Mouse (Mus musculus) thymus, postnatal 10 days (tissue): ENCODE results near the gene Ly6g6d.
A peak's percentile ranks its signal among the peaks of the same experiment; 100 is the strongest.

Experiments used
- DNase-seq, 2 experiments: peaks; one replicate each; pipeline ENCODE4 v3.0.0; 2021; ENCODE audit warnings: low spot score in 2 of 2

Gene Ly6g6d

GRCm38 (mm10) chr17:35068213-35068914 is 9.5 kb downstream of the Ly6g6d start:
- DNase-seq, result no peak

GRCm38 (mm10) chr17:35066084-35066483 is 11.8 kb downstream of the Ly6g6d start, which contains the start of gene Mpig6b:
Gene Mpig6b (minus strand): TSS chr17:35066184.
- DNase-seq, result no peak

GRCm38 (mm10) chr17:35064951-35065947 is 12.6 kb downstream of the Ly6g6d start, which contains the start of gene Ly6g6c:
Gene Ly6g6c (plus strand): TSS chr17:35065388.
- DNase-seq, result no peak

GRCm38 (mm10) chr17:35064378-35064877 is 13.4 kb downstream of the Ly6g6d start:
- no peak for DNase-seq

GRCm38 (mm10) chr17:35063466-35063865 is 14.4 kb downstream of the Ly6g6d start:
- no peak for DNase-seq

- no peak for DNase-seq
These were observed 16.6 kb downstream of the Ly6g6d start for GRCm38 (mm10) chr17:35061299-35061698.

DNA sequence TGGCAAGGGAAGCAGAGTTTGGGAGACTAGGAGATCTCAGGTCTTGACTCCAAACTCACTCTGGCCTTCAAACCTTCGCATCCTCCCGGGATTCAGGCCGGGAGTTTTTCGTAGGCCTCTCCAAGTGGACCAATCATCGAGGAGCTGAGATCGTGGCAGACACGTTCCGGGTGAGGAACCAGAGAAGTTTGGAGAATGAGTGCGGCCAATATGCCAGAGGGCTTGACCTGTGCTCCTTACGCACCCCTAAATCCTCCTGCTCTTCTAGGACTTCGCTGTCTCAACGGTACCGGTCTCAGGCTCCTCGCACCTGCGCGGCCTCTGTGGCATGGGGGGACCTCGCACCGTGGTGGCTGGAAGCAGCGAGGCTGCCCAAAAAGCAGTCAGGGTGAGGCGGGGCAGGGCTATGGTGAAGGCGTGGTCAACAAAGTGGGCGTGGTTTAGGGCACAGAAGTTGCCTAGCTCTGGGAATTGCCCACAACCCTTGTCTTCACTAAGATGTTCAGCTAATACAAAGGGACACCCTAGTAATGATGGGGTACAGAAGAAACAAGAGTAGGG is 17.0 kb downstream of the Ly6g6d start:
- DNase-seq, result no peak

GRCm38 (mm10) chr17:35060071-35060470 is 17.8 kb downstream of the Ly6g6d start:
- DNase-seq, result no peak

GRCm38 (mm10) chr17:35058911-35059892 is 18.7 kb downstream of the Ly6g6d start, which contains the start of gene Ddah2:
Gene Ddah2 (plus strand): TSS chr17:35059035.
- peak; percentile 84 to 94 for DNase-seq

DNA sequence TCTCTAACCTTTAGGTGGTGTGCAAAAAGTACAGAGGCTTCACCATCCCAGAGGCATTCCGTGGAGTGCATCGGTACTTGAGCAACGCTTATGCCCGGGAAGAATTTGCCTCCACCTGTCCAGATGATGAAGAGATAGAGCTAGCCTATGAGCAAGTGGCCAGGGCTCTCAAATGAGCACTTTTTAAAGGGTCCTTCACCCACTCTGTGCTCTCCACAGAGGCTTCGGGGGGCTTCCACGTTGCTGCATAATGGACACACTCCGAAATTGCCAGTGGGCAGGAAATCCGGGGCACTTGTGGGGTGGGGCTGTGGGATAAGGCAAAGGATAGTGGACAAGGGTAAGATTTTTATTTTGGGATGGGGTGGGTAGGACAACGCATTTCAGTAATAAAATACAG is 19.5 kb downstream of the Ly6g6d start:
- no peak for DNase-seq

- DNase-seq, result no peak
These were observed 20.8 kb downstream of the Ly6g6d start for GRCm38 (mm10) chr17:35057090-35057489.

- no peak for DNase-seq
These were observed 22.0 kb downstream of the Ly6g6d start for GRCm38 (mm10) chr17:35055691-35056495.

DNA sequence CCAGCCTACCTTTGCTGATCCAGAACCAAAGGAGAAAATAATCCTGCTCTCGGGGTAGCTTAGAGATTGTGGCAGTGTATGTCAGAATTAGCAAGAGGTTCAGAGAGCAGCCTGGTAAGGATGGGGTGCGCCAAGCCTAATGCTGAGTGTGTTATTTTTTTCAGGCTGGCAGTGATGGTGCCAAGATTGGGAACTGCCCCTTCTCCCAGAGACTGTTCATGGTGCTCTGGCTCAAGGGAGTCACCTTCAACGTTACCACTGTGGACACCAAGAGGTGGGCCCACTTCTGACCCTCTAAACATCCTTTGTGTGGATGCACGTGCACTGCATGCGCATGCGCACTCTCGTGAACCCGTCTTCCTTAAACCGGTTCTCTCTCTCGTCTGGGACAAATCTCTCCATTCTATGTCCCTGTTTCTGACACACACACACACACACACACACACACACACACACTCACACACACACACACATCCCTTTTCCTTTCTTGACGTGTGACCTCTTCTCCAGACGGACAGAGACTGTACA is 25.5 kb downstream of the Ly6g6d start:
- DNase-seq, result no peak

GRCm38 (mm10) chr17:35051156-35052086 is 26.4 kb downstream of the Ly6g6d start:
- DNase-seq, result peak; percentile 69 to 72

DNA sequence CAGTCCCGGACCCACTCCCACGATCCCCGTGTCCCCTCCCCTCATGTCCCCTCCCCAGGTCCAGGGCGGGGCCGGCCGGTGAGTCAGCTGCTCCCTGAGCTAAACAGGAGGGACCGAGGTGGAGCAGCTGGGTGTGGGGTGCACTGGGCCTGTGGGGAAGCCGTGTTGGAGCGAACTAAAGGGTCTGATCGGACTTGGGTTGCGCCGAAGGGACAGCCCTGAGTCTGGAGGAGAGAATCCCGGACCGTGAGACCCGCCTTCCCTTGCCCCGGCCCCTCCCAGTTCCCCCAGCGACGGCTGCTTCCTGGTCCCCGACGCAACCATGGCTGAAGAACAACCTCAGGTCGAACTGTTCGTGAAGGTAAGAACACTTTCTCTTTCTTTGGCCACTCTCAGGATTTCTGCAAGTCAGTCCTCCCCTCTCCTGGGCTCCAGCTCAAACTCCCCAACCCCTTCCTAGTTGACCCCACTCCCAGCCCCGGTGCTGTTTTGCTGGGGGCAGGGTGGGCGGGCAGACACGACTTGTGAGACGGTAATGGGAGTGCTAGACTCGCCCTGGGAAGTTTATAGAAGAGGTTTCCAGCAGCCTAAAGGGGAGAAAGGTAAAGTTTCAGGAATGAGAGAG is 27.6 kb downstream of the Ly6g6d start:
- DNase-seq, result peak; percentile 75 to 77

- peak; percentile 66 to 67 for DNase-seq
These were observed 28.3 kb downstream of the Ly6g6d start, which contains the start of gene Clic1 for GRCm38 (mm10) chr17:35049561-35050016. Gene Clic1 (plus strand): TSS chr17:35049966.

DNA sequence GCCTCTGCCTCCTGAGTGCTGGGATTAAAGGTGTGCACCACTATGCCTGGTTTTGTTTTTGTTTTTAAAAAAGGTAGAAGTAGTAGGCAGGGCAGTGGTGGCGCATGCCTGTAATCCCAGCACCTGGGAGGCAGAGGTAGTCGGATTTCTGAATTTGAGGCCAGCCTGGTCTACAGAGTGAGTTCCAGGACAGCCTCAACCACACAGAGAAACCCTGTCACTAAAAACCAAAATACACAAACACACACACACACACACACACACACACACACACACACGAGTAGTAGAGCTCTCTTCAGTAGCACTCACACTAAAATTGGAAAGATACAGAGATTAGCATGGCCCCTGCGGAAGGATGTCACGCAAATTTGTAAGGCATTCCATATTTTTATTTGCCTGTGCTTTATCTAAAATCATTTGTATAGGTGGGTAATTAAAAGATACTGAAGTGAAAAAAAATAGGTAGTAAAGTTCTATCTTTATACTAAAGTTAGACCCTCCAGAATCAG is 28.9 kb downstream of the Ly6g6d start:
- DNase-seq, result no peak
